ENCODE assay signal across 9 mouse cellular contexts in the genomic region with DNA sequence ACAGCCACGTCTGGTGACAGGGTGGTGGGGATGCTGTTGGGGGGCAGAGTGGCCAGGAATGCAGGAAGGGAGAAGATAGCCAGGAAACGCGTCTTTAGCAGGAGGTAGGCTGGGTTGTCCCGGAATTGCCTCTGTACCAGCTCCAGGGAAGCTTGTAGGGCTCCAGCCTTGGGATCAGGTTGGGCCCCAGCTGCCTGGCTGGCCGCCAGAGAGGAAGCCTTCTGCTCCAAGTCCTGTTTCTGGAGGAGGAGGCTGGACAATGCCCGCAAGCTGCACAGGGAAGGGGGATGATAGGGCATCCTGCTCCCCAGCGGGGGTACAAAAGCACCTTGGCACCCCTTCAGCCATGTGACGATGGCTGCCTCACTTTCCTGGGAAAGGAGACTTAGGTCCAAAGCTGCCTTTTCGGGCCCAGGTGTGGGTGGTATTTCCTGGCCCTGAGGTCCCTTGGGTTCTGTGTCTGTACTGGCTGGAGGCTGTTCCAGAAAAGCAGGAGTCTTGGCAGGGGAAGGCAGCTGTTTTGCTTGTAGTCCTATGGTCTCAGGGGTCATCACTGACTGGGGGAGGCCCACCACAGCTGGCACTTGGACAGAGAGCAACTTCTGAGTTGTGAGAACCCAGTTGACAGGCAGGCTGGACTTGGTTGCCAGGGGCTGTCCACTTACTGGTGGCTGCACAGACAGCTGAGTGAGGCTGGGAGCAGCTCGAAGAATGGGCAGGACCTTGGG. TPM values are rescaled to one million over a fixed set of nuclear protein-coding genes. Genes with fewer than 3 reads are reported as not detected.
DNase-seq lines count a peak whose midpoint lies in the region; ATAC-seq lines count a peak whose summit lies in the region.
"Had no signal": no experiment of that assay in that cellular context is flagged by ENCODE, and none has a peak within 500 bp of the region (broad histone marks: within the 10 kb centered on the region; RNA-seq: fewer than 3 reads in every experiment).

No protein-coding gene starts in this region.

- peak overlapping the region; percentile 21; the same call in 1 of the 2 replicates for H3K9ac ChIP-seq in limb, embryonic 13.5 days
- H3K9ac ChIP-seq in forebrain, embryonic 11.5 days (ENCODE audit: low read length), result no peak overlapping the region
- no peak overlapping the region for H3K9ac ChIP-seq in forebrain, embryonic 13.5 days
- H3K9ac ChIP-seq: liver, embryonic 15.5 days had no signal

- ATAC-seq in limb, embryonic 13.5 days (ENCODE audit: low FRiP score, low read depth), result no peak
- ATAC-seq in forebrain, embryonic 11.5 days (replicated peaks; ENCODE audit: low FRiP score), result no peak
- no peak for ATAC-seq in forebrain, embryonic 13.5 days

- H3K27ac ChIP-seq in limb, embryonic 13.5 days, result no peak overlapping the region
- H3K27ac ChIP-seq in limb, embryonic 10.5 days, result no peak overlapping the region
- H3K27ac ChIP-seq in forebrain, embryonic 11.5 days (ENCODE audit: low read depth, low read length), result no peak overlapping the region
- H3K27ac ChIP-seq in forebrain, embryonic 13.5 days, result no peak overlapping the region
- H3K27ac ChIP-seq: liver, embryonic 15.5 days had no signal

- intact Hi-C loops in heart, postnatal 14 days (cut with DNase I), result no loop called here

- H3K9me3 ChIP-seq in limb, embryonic 13.5 days, result no peaks in the 10 kb centered on the region
- no peaks in the 10 kb centered on the region for H3K9me3 ChIP-seq in limb, embryonic 10.5 days (replicated peaks)
- no peaks in the 10 kb centered on the region for H3K9me3 ChIP-seq in forebrain, embryonic 11.5 days (ENCODE audit: control insufficient read depth, low read length)
- H3K9me3 ChIP-seq in forebrain, embryonic 13.5 days (replicated peaks), result no peaks in the 10 kb centered on the region
- H3K9me3 ChIP-seq: liver, embryonic 15.5 days had no signal

- 86% methylated on average over 10 of the region's 10 CpGs for WGBS in limb, embryonic 13.5 days
- WGBS in limb, embryonic 10.5 days, result 91% methylated on average over 10 of the region's 10 CpGs
- WGBS in forebrain, embryonic 11.5 days, result 89% methylated on average over 10 of the region's 10 CpGs
- 89% methylated on average over 10 of the region's 10 CpGs for WGBS in forebrain, embryonic 13.5 days

- no peak overlapping the region for H3K4me3 ChIP-seq in limb, embryonic 13.5 days
- H3K4me3 ChIP-seq in limb, embryonic 10.5 days, result no peak overlapping the region
- no peak overlapping the region for H3K4me3 ChIP-seq in forebrain, embryonic 11.5 days (ENCODE audit: low read depth, low read length)
- no peak overlapping the region for H3K4me3 ChIP-seq in forebrain, embryonic 13.5 days
- H3K4me3 ChIP-seq: liver, embryonic 15.5 days had no signal

- H3K27me3 ChIP-seq in limb, embryonic 13.5 days, result no peaks in the 10 kb centered on the region
- H3K27me3 ChIP-seq in limb, embryonic 10.5 days (ENCODE audit: low read depth, poor library complexity, severe bottlenecking), result no peaks in the 10 kb centered on the region
- H3K27me3 ChIP-seq in forebrain, embryonic 11.5 days (ENCODE audit: control insufficient read depth, insufficient read depth, low read length), result no peaks in the 10 kb centered on the region
- H3K27me3 ChIP-seq in forebrain, embryonic 13.5 days, result no peaks in the 10 kb centered on the region
- H3K27me3 ChIP-seq: liver, embryonic 15.5 days had no signal

- peaks cover 75% of the 10 kb centered on the region for H3K36me3 ChIP-seq in limb, embryonic 13.5 days
- H3K36me3 ChIP-seq in limb, embryonic 10.5 days, result peaks cover 85% of the 10 kb centered on the region
- H3K36me3 ChIP-seq in forebrain, embryonic 11.5 days (ENCODE audit: control insufficient read depth, insufficient read depth, low read length), result peaks cover 7% of the 10 kb centered on the region
- H3K36me3 ChIP-seq in forebrain, embryonic 13.5 days (ENCODE audit: poor library complexity, severe bottlenecking), result peaks cover 76% of the 10 kb centered on the region

- no peak for DNase-seq in limb, embryonic 10.5 days (ENCODE audit: low spot score)
- peak; percentile 61 to 84 for DNase-seq in cerebellum, postnatal 14 days
- peak; percentile 86 to 88 for DNase-seq in heart, postnatal 14 days
- peak; percentile 75 to 84 for DNase-seq in lung, postnatal 4 days
- DNase-seq in layer of hippocampus, postnatal 36 days, result no peak
- DNase-seq in forebrain, embryonic 11.5 days (ENCODE audit: low spot score), result no peak

- H3K4me1 ChIP-seq in limb, embryonic 13.5 days, result no peaks in the 10 kb centered on the region
- H3K4me1 ChIP-seq in limb, embryonic 10.5 days, result no peaks in the 10 kb centered on the region
- H3K4me1 ChIP-seq in forebrain, embryonic 11.5 days (replicated peaks; ENCODE audit: control insufficient read depth, insufficient read depth, low read length), result no peaks in the 10 kb centered on the region
- H3K4me1 ChIP-seq in forebrain, embryonic 13.5 days, result no peaks in the 10 kb centered on the region

- H3K4me2 ChIP-seq in limb, embryonic 13.5 days (replicated peaks), result no peak overlapping the region
- H3K4me2 ChIP-seq in forebrain, embryonic 11.5 days (ENCODE audit: low read depth, low read length, severe bottlenecking), result no peak overlapping the region
- H3K4me2 ChIP-seq in forebrain, embryonic 13.5 days, result no peak overlapping the region
- H3K4me2 ChIP-seq: liver, embryonic 15.5 days had no signal

RNA-seq across cellular contexts. Expression of gene Card9, which starts 4.2 kb away (rescaled TPM):
- polyA plus RNA-seq in limb, embryonic 13.5 days (2015; fragmentation: Nextera tagmentation; extraction: Ambion mirVana), result 0.67 and 1.5 TPM in 2 replicates
- polyA plus RNA-seq in limb, embryonic 10.5 days (2016; fragmentation: Nextera tagmentation; extraction: Ambion mirVana), result 0.49 and 0.54 TPM in 2 replicates
- 1 to 10 TPM; 1.3 to 1.5 TPM for total RNA-seq in heart, postnatal 14 days (2021)
- 1 to 10 TPM; 1.6 to 2.1 TPM for total RNA-seq in layer of hippocampus, postnatal 36 days (2021)
- polyA plus RNA-seq in forebrain, embryonic 11.5 days (2014; fragmentation: Nextera tagmentation; extraction: Ambion mirVana), result 0.96 and 1.8 TPM in 2 replicates
- polyA plus RNA-seq in forebrain, embryonic 13.5 days (2015; fragmentation: Nextera tagmentation; extraction: Ambion mirVana), result 0.72 and 2.0 TPM in 2 replicates

RNA-seq across cellular contexts. Expression of gene Dnlz, which starts 13.0 kb away (rescaled TPM):
- polyA plus RNA-seq in limb, embryonic 13.5 days (2015; fragmentation: Nextera tagmentation; extraction: Ambion mirVana), result 28.8 and 29.0 TPM in 2 replicates
- polyA plus RNA-seq in limb, embryonic 10.5 days (2016; fragmentation: Nextera tagmentation; extraction: Ambion mirVana), result 33.9 and 36.8 TPM in 2 replicates
- 10 to 100 TPM; 15.5 to 16.3 TPM for total RNA-seq in heart, postnatal 14 days (2021)
- total RNA-seq in layer of hippocampus, postnatal 36 days (2021), result 10 to 100 TPM; 25.7 to 26.5 TPM
- polyA plus RNA-seq in forebrain, embryonic 11.5 days (2014; fragmentation: Nextera tagmentation; extraction: Ambion mirVana), result 38.2 and 40.2 TPM in 2 replicates
- 31.1 and 32.2 TPM in 2 replicates for polyA plus RNA-seq in forebrain, embryonic 13.5 days (2015; fragmentation: Nextera tagmentation; extraction: Ambion mirVana)

RNA-seq across cellular contexts. Expression of gene Snapc4, which starts 15.6 kb away (rescaled TPM):
- 29.3 and 36.1 TPM in 2 replicates for polyA plus RNA-seq in limb, embryonic 13.5 days (2015; fragmentation: Nextera tagmentation; extraction: Ambion mirVana)
- polyA plus RNA-seq in limb, embryonic 10.5 days (2016; fragmentation: Nextera tagmentation; extraction: Ambion mirVana), result 41.4 and 42.1 TPM in 2 replicates
- 10 to 100 TPM; 11.8 to 13.3 TPM for total RNA-seq in heart, postnatal 14 days (2021)
- total RNA-seq in layer of hippocampus, postnatal 36 days (2021), result 10 to 100 TPM; 65.3 to 72.3 TPM
- polyA plus RNA-seq in forebrain, embryonic 11.5 days (2014; fragmentation: Nextera tagmentation; extraction: Ambion mirVana), result 35.5 and 40.6 TPM in 2 replicates
- polyA plus RNA-seq in forebrain, embryonic 13.5 days (2015; fragmentation: Nextera tagmentation; extraction: Ambion mirVana), result 25.1 and 30.9 TPM in 2 replicates

RNA-seq across cellular contexts. Expression of gene Entr1, which starts 24.2 kb away (rescaled TPM):
- 141 and 146 TPM in 2 replicates for polyA plus RNA-seq in limb, embryonic 13.5 days (2015; fragmentation: Nextera tagmentation; extraction: Ambion mirVana)
- 127 and 148 TPM in 2 replicates for polyA plus RNA-seq in limb, embryonic 10.5 days (2016; fragmentation: Nextera tagmentation; extraction: Ambion mirVana)
- total RNA-seq in heart, postnatal 14 days (2021), result 10 to 100 TPM; 55.4 to 58.6 TPM
- total RNA-seq in layer of hippocampus, postnatal 36 days (2021), result 100 to 1,000 TPM; 151 to 165 TPM
- 137 and 142 TPM in 2 replicates for polyA plus RNA-seq in forebrain, embryonic 11.5 days (2014; fragmentation: Nextera tagmentation; extraction: Ambion mirVana)
- 156 and 164 TPM in 2 replicates for polyA plus RNA-seq in forebrain, embryonic 13.5 days (2015; fragmentation: Nextera tagmentation; extraction: Ambion mirVana)

RNA-seq across cellular contexts. Expression of gene Pmpca, which starts 24.2 kb away (rescaled TPM):
- 97.3 and 101 TPM in 2 replicates for polyA plus RNA-seq in limb, embryonic 13.5 days (2015; fragmentation: Nextera tagmentation; extraction: Ambion mirVana)
- 142 and 149 TPM in 2 replicates for polyA plus RNA-seq in limb, embryonic 10.5 days (2016; fragmentation: Nextera tagmentation; extraction: Ambion mirVana)
- total RNA-seq in heart, postnatal 14 days (2021), result 100 to 1,000 TPM; 118 to 121 TPM
- 10 to 100 TPM; 86.5 to 93.6 TPM for total RNA-seq in layer of hippocampus, postnatal 36 days (2021)
- 130 and 131 TPM in 2 replicates for polyA plus RNA-seq in forebrain, embryonic 11.5 days (2014; fragmentation: Nextera tagmentation; extraction: Ambion mirVana)
- polyA plus RNA-seq in forebrain, embryonic 13.5 days (2015; fragmentation: Nextera tagmentation; extraction: Ambion mirVana), result 103 and 111 TPM in 2 replicates

Comparison
In these comparisons a context has a peak if more than half of its experiments do, and no peak if none do; other contexts are left out.
1. DNase-seq: peak in cerebellum, postnatal 14 days (2 of 2), heart, postnatal 14 days (2 of 2) and lung, postnatal 4 days (2 of 2); none in limb, embryonic 10.5 days (single experiment), layer of hippocampus, postnatal 36 days (0 of 2) and forebrain, embryonic 11.5 days (single experiment).